Mouse (Mus musculus): ENCODE data around the gene Nfkb2. TPM values are rescaled to one million over a fixed set of nuclear protein-coding genes. Genes with fewer than 3 reads are reported as not detected.

Nfkb2 gene
- total and polyA plus RNA-seq, 3 experiments, result 27.2 to 43.0 TPM; not detected in 1

DNA sequence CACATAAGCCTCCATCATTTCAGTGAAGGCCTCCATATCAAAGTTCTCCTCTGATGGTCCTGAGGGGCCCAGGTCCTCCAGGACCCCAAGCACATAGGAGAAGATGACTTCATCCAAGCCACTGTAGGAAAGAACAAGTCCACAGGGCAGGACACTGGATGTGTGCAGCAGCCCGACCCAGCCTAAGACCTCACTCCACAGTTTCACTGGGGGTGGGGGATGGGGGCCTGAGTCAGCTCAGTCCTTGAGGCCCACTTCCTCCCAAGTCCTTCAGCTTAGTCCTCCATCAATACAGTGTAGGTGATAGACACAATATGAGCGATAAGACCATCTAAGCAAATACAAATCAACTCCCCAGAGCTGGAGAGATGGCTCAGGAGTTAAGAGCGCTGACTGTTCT is 27.8 kb downstream of the Nfkb2 start:
- H3K36me3 ChIP-seq (ENCODE audit: control insufficient read depth in 1 of 2, insufficient read depth in 2 of 2, low read length in 2 of 2), result peaks cover 0 to 5% of the 10 kb centered on the region in 2 experiments; a peak in 2 of 4 replicates
- H3K27ac ChIP-seq (ENCODE audit: control insufficient read depth, low read depth, low read length), result no peak overlapping the region
- peaks cover 6% of the 10 kb centered on the region for H3K79me2 ChIP-seq (ENCODE audit: control insufficient read depth, insufficient read depth, low read length, poor library complexity)
- no peak overlapping the region for H3K9ac ChIP-seq (ENCODE audit: control insufficient read depth, low read depth, low read length, poor library complexity, severe bottlenecking)
- H3K4me3 ChIP-seq (ENCODE audit: control insufficient read depth in 1 of 2, insufficient read depth in 1 of 2, low read depth in 2 of 2, low read length in 2 of 2), result no peak overlapping the region
- no peak for DNase-seq (ENCODE audit: low read depth, low spot score)
- no peaks in the 10 kb centered on the region for H3K9me3 ChIP-seq (replicated peaks; ENCODE audit: insufficient read depth, low read length)
- no peaks in the 10 kb centered on the region for H3K27me3 ChIP-seq (ENCODE audit: control insufficient read depth in 1 of 2, insufficient read depth in 2 of 2, low read length in 2 of 2)
- peaks cover 0 to 12% of the 10 kb centered on the region in 2 experiments; a peak in 2 of 4 replicates for H3K4me1 ChIP-seq (ENCODE audit: control insufficient read depth in 1 of 2, insufficient read depth in 2 of 2, low read length in 2 of 2)
- no peak for TF ChIP-seq TAL1 (IDR thresholded peaks at IDR 0.05; ENCODE audit: low read length)
- TF ChIP-seq GABPA (IDR thresholded peaks at IDR 0.05; ENCODE audit: low read depth, low read length), result no peak
- TF ChIP-seq USF1 (IDR thresholded peaks at IDR 0.05; ENCODE audit: low read depth, low read length), result no peak
- no peak for TF ChIP-seq ZNF384 (IDR thresholded peaks at IDR 0.05; ENCODE audit: low read depth, low read length)
- no peak for TF ChIP-seq CTCF (IDR thresholded peaks at IDR 0.05 in 2 of 3, conservative IDR thresholded peaks at IDR 0.05 in 1 of 3; ENCODE audit: control insufficient read depth in 1 of 3, insufficient read depth in 1 of 3, low read depth in 2 of 3, low read length in 3 of 3, poor library complexity in 1 of 3, severe bottlenecking in 1 of 3)
- TF ChIP-seq MAZ (IDR thresholded peaks at IDR 0.05; ENCODE audit: low read depth, low read length), result no peak
- TF ChIP-seq TCF12 (IDR thresholded peaks at IDR 0.05; ENCODE audit: low read depth, low read length), result no peak
- TF ChIP-seq POLR2AphosphoS2 (IDR thresholded peaks at IDR 0.05; ENCODE audit: low read length), result no peak

DNA sequence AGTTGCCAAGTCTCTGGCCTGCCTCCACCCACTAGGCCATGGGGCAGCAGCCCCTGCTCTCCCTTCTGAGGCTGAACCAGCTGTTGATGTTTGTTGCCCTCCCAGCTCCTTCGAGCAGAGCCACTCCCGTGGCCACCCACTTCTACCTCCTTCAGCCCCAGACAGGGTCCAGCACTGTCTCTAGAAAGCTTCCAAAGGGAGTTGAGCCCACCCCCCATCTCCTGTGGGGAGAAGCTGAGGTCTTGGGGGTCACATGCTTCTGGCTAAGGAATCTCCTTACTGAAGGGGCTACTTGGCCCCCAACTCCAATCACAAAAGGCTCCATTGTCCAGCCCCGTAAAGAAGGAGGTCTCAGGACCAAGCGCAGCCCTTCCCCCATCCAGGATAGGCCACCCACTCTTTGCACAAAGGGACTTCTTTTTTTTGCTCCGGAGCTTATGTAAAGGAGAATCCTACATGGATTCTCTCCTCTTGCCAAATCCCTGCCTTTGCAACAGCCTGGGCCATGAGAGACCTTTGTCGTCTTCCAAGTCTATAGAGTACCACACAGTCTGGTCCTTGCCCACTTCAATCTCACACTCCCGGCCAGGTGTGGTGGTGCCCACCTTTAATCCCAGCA is 28.7 kb downstream of the Nfkb2 start:
- TF ChIP-seq RCOR1 (IDR thresholded peaks at IDR 0.05; ENCODE audit: low read depth, low read length), result no peak
- TF ChIP-seq HCFC1 (IDR thresholded peaks at IDR 0.05; ENCODE audit: low read depth, low read length), result no peak
- no peak for TF ChIP-seq GATA1 (IDR thresholded peaks at IDR 0.05; ENCODE audit: low read depth, low read length)
- no peak for TF ChIP-seq E2F4 (IDR thresholded peaks at IDR 0.05; ENCODE audit: borderline replicate concordance, low read depth, low read length)
- TF ChIP-seq ZKSCAN1 (IDR thresholded peaks at IDR 0.05; ENCODE audit: low read depth, low read length), result no peak
- Histone ChIP-seq H3K4me1 (ENCODE audit: control insufficient read depth in 1 of 2, insufficient read depth in 2 of 2, low read length in 2 of 2) (peaks cover 6 to 9% of the 10 kb centered on the region in 2 experiments), H3K9me3 (replicated peaks; ENCODE audit: insufficient read depth, low read length) (no peaks in the 10 kb centered on the region), H3K79me2 (ENCODE audit: control insufficient read depth, insufficient read depth, low read length, poor library complexity) (peaks cover 14% of the 10 kb centered on the region), H3K27ac (ENCODE audit: control insufficient read depth, low read depth, low read length) (no peak overlapping the region), H3K4me3 (ENCODE audit: control insufficient read depth in 1 of 2, insufficient read depth in 1 of 2, low read depth in 2 of 2, low read length in 2 of 2) (no peak overlapping the region), H3K9ac (ENCODE audit: control insufficient read depth, low read depth, low read length, poor library complexity, severe bottlenecking) (no peak overlapping the region), H3K36me3 (ENCODE audit: control insufficient read depth in 1 of 2, insufficient read depth in 2 of 2, low read length in 2 of 2) (peaks cover 0 to 9% of the 10 kb centered on the region in 2 experiments; a peak in 2 of 4 replicates), H3K27me3 (ENCODE audit: control insufficient read depth in 1 of 2, insufficient read depth in 2 of 2, low read length in 2 of 2) (no peaks in the 10 kb centered on the region)
- no peak for DNase-seq (ENCODE audit: low read depth, low spot score)

DNA sequence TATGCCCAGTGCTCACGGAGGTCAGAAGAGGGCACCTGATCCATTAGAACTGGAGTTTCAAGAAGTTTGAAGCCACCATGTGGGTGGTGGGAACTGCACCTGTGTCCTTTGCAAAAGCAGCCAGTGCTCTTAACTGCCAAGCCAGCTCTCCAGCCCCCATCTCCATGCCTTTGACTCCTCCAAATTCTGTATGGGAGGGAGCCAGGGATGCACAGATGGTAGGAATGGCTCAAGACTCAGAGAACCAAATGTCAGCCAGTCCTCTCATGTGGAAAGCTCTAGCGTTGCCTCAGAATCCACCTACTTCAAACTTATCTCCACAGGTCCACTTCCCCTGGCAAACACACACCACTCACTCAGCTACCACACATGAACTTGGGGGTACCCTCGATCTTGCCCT is 29.8 kb downstream of the Nfkb2 start:
- TF ChIP-seq MAFK (IDR thresholded peaks at IDR 0.05; ENCODE audit: borderline replicate concordance, low read depth, low read length) (no peak), ELF1 (IDR thresholded peaks at IDR 0.05; ENCODE audit: low read depth, low read length) (no peak), MXI1 (IDR thresholded peaks at IDR 0.05; ENCODE audit: low read depth, low read length) (no peak), E2F4 (IDR thresholded peaks at IDR 0.05; ENCODE audit: borderline replicate concordance, low read depth, low read length) (no peak), POLR2A (IDR thresholded peaks at IDR 0.05; ENCODE audit: control insufficient read depth in 1 of 2, insufficient read depth in 1 of 2, low read depth in 1 of 2, low read length in 2 of 2, poor library complexity in 1 of 2) (no peak), SIN3A (IDR thresholded peaks at IDR 0.05; ENCODE audit: low read length) (no peak), MYC (IDR thresholded peaks at IDR 0.05; ENCODE audit: low read depth, low read length) (no peak), USF1 (IDR thresholded peaks at IDR 0.05; ENCODE audit: low read depth, low read length) (no peak), SMC3 (IDR thresholded peaks at IDR 0.05; ENCODE audit: low read depth, low read length) (no peak), CTCF (IDR thresholded peaks at IDR 0.05 in 2 of 3, conservative IDR thresholded peaks at IDR 0.05 in 1 of 3; ENCODE audit: control insufficient read depth in 1 of 3, insufficient read depth in 1 of 3, low read depth in 2 of 3, low read length in 3 of 3, poor library complexity in 1 of 3, severe bottlenecking in 1 of 3) (no peak), ETS1 (IDR thresholded peaks at IDR 0.05; ENCODE audit: low read depth, low read length) (no peak), ZC3H11A (IDR thresholded peaks at IDR 0.05; ENCODE audit: low read depth, low read length) (no peak), MAZ (IDR thresholded peaks at IDR 0.05; ENCODE audit: low read depth, low read length) (no peak), GATA1 (IDR thresholded peaks at IDR 0.05; ENCODE audit: low read depth, low read length) (no peak), JUND (IDR thresholded peaks at IDR 0.05; ENCODE audit: low read depth, low read length) (no peak), MYB (IDR thresholded peaks at IDR 0.05; ENCODE audit: low read depth, low read length) (no peak), CHD1 (IDR thresholded peaks at IDR 0.05; ENCODE audit: low read depth, low read length) (no peak)
- H3K4me1 ChIP-seq (ENCODE audit: control insufficient read depth in 1 of 2, insufficient read depth in 2 of 2, low read length in 2 of 2), result peaks cover 6 to 8% of the 10 kb centered on the region in 2 experiments
- peaks cover 18% of the 10 kb centered on the region for H3K79me2 ChIP-seq (ENCODE audit: control insufficient read depth, insufficient read depth, low read length, poor library complexity)
- DNase-seq (ENCODE audit: low read depth, low spot score), result no peak
- H3K27ac ChIP-seq (ENCODE audit: control insufficient read depth, low read depth, low read length), result no peak overlapping the region
- peaks cover 0 to 9% of the 10 kb centered on the region in 2 experiments; a peak in 2 of 4 replicates for H3K36me3 ChIP-seq (ENCODE audit: control insufficient read depth in 1 of 2, insufficient read depth in 2 of 2, low read length in 2 of 2)
- H3K4me3 ChIP-seq (ENCODE audit: control insufficient read depth in 1 of 2, insufficient read depth in 1 of 2, low read depth in 2 of 2, low read length in 2 of 2), result no peak overlapping the region
- H3K9ac ChIP-seq (ENCODE audit: control insufficient read depth, low read depth, low read length, poor library complexity, severe bottlenecking), result no peak overlapping the region
- H3K27me3 ChIP-seq (ENCODE audit: control insufficient read depth in 1 of 2, insufficient read depth in 2 of 2, low read length in 2 of 2), result no peaks in the 10 kb centered on the region
- H3K9me3 ChIP-seq (replicated peaks; ENCODE audit: insufficient read depth, low read length), result no peaks in the 10 kb centered on the region

Measured in MEL (cell line).